13 mouse cellular contexts compared by ENCODE assay signal in genomic region chr19:40363447-40363846, GRCm38 (mm10).
DNase-seq lines count a peak whose midpoint lies in the region; TF ChIP-seq lines count a peak whose summit lies in the region.
"Had no signal": no experiment of that assay in that cellular context is flagged by ENCODE, and none has a peak within 500 bp of the region (broad histone marks: within the 10 kb centered on the region; RNA-seq: fewer than 3 reads in every experiment).

No protein-coding gene starts in this region.

- no peak for TF ChIP-seq POLR2A in liver, adult 2 months (IDR thresholded peaks at IDR 0.05; ENCODE audit: extremely low read depth, insufficient read depth, low read length)
- TF ChIP-seq POLR2A in CH12.LX (IDR thresholded peaks at IDR 0.05; ENCODE audit: low read depth, low read length), result no peak
- TF ChIP-seq POLR2A in bone marrow, adult 2 months (IDR thresholded peaks at IDR 0.05; ENCODE audit: borderline replicate concordance, control insufficient read depth, low read depth, low read length), result no peak

- in situ Hi-C loops in CH12.LX (cut with MboI; ENCODE audit: low pct_ligation_motif_present, low pct_unique_long_range_greater_than_20kb, low sequenced_read_pairs), result no loop called here

- TF ChIP-seq EP300 in CH12.LX (IDR thresholded peaks at IDR 0.05; ENCODE audit: low read length), result no peak

- H3K4me3 ChIP-seq in gastrocnemius, adult 2 months, result no peak overlapping the region
- no peak overlapping the region for H3K4me3 ChIP-seq in liver, adult 2 months (ENCODE audit: insufficient read depth, low read depth, low read length)
- H3K4me3 ChIP-seq in CH12.LX (replicated peaks in 1 of 3; ENCODE audit: low read depth in 2 of 3, low read length in 2 of 3, poor library complexity in 1 of 3), result no peak overlapping the region
- H3K4me3 ChIP-seq in bone marrow, adult 2 months (replicated peaks; ENCODE audit: control insufficient read depth, low read depth, low read length), result no peak overlapping the region
- H3K4me3 ChIP-seq: forebrain, embryonic 15.5 days; hindbrain, embryonic 15.5 days had no signal

- WGBS in liver, adult 2 months, result 97% methylated on average over 5 of the region's 5 CpGs
- 95% methylated on average over 5 of the region's 5 CpGs for WGBS in bone marrow, adult 2 months

- intact Hi-C loops in gastrocnemius, adult 2 months (cut with DNase I), result no loop called here

- peaks cover 15% of the 10 kb centered on the region for H3K4me1 ChIP-seq in liver, adult 2 months (ENCODE audit: control insufficient read depth, insufficient read depth, low read length)
- H3K4me1 ChIP-seq in CH12.LX (ENCODE audit: control insufficient read depth in 1 of 2, insufficient read depth in 2 of 2), result peaks cover 4 to 31% of the 10 kb centered on the region in 2 experiments; a peak in 2 of 4 replicates
- H3K4me1 ChIP-seq in bone marrow, adult 2 months (ENCODE audit: control insufficient read depth, insufficient read depth, low read length), result peaks cover 2% of the 10 kb centered on the region; the same call in 1 of the 2 replicates

- no peak overlapping the region for H3K4me2 ChIP-seq in CH12.LX (ENCODE audit: insufficient read depth, low read depth, poor library complexity, severe bottlenecking)
- H3K4me2 ChIP-seq: forebrain, embryonic 15.5 days; hindbrain, embryonic 15.5 days had no signal

- TF ChIP-seq CTCF in gastrocnemius, adult 2 months (IDR thresholded peaks at IDR 0.05), result peak; percentile 49
- peak; percentile 65 for TF ChIP-seq CTCF in liver, adult 2 months (IDR thresholded peaks at IDR 0.05; ENCODE audit: low read depth, low read length)
- TF ChIP-seq CTCF in CH12.LX (conservative IDR thresholded peaks at IDR 0.05 in 1 of 2, IDR thresholded peaks at IDR 0.05 in 1 of 2; ENCODE audit: low read depth in 2 of 2, low read length in 2 of 2), result peak in 1 of 2 experiments; percentile 38; a peak in 2 of 4 replicates
- peak; percentile 44 for TF ChIP-seq CTCF in bone marrow, adult 2 months (IDR thresholded peaks at IDR 0.05; ENCODE audit: control insufficient read depth, insufficient read depth, low read length)

- no peaks in the 10 kb centered on the region; the same call in 1 of the 2 replicates for H3K79me2 ChIP-seq in liver, adult 2 months (ENCODE audit: control insufficient read depth, insufficient read depth, low read length)
- no peaks in the 10 kb centered on the region for H3K79me2 ChIP-seq in CH12.LX (replicated peaks; ENCODE audit: control insufficient read depth, extremely low read depth, insufficient read depth, poor library complexity, severe bottlenecking)

- DNase-seq in gastrocnemius, adult 2 months, result no peak
- no peak for DNase-seq in gastrocnemius, postnatal 25 days
- DNase-seq in liver, adult 2 months (ENCODE audit: extremely low read depth, low read depth, low spot score), result no peak
- DNase-seq in liver (no peak), CH12.LX (ENCODE audit: extremely low read depth) (no peak)
- no peak for DNase-seq in urinary bladder, postnatal 4 days (ENCODE audit: low spot score in 2 of 2)
- no peak for DNase-seq in embryo, embryonic 9.5 days (ENCODE audit: extremely low spot score)
- DNase-seq: cerebellum, adult 11-12 months; gastrocnemius, postnatal 36 days had no signal

- H3K9me3 ChIP-seq in CH12.LX (replicated peaks; ENCODE audit: low read length), result peaks cover 4% of the 10 kb centered on the region
- H3K9me3 ChIP-seq: forebrain, embryonic 15.5 days; hindbrain, embryonic 15.5 days had no signal

- H3K36me3 ChIP-seq in liver, adult 2 months (ENCODE audit: control insufficient read depth, insufficient read depth, low read length), result peaks cover 14% of the 10 kb centered on the region
- H3K36me3 ChIP-seq in CH12.LX (replicated peaks in 1 of 2; ENCODE audit: control insufficient read depth in 1 of 2, insufficient read depth in 1 of 2, low read length in 1 of 2), result peaks cover 2 to 32% of the 10 kb centered on the region in 2 experiments

- H3K9ac ChIP-seq in liver, adult 2 months (ENCODE audit: low read depth, low read length), result no peak overlapping the region
- no peak overlapping the region for H3K9ac ChIP-seq in CH12.LX (ENCODE audit: insufficient read depth, low read depth)
- H3K9ac ChIP-seq: forebrain, embryonic 15.5 days; hindbrain, embryonic 15.5 days had no signal

- no peak overlapping the region for H3K27ac ChIP-seq in gastrocnemius, adult 2 months
- H3K27ac ChIP-seq in liver, adult 2 months (replicated peaks; ENCODE audit: insufficient read depth, low read depth, low read length), result no peak overlapping the region
- no peak overlapping the region for H3K27ac ChIP-seq in CH12.LX (ENCODE audit: insufficient read depth, low read depth)
- no peak overlapping the region for H3K27ac ChIP-seq in bone marrow, adult 2 months (ENCODE audit: control insufficient read depth, insufficient read depth, low read depth, low read length, poor library complexity)
- H3K27ac ChIP-seq: forebrain, embryonic 15.5 days; hindbrain, embryonic 15.5 days had no signal

- peak; percentile 3 for TF ChIP-seq RAD21 in CH12.LX (IDR thresholded peaks at IDR 0.05; ENCODE audit: low read depth, low read length)

- H3K27me3 ChIP-seq in liver, adult 2 months (ENCODE audit: control insufficient read depth, insufficient read depth, low read length), result no peaks in the 10 kb centered on the region
- no peaks in the 10 kb centered on the region for H3K27me3 ChIP-seq in CH12.LX (replicated peaks)
- H3K27me3 ChIP-seq: forebrain, embryonic 15.5 days; hindbrain, embryonic 15.5 days; megakaryocyte, embryonic 14.5 days had no signal

- dilution Hi-C loops in CH12.LX (cut with MboI; ENCODE audit: extremely low pct_ligation_motif_present, extremely low pct_unique_long_range_greater_than_20kb, low sequenced_read_pairs), result no loop called here

TF ChIP-seq in CH12.LX, 34 proteins besides CTCF, POLR2A, EP300 and RAD21:
- no peak for TF ChIP-seq UBTF (IDR thresholded peaks at IDR 0.05; ENCODE audit: low read depth, low read length)
- no peak for TF ChIP-seq MAX (IDR thresholded peaks at IDR 0.05; ENCODE audit: low read length)
- TF ChIP-seq SIN3A (IDR thresholded peaks at IDR 0.05; ENCODE audit: low read length), result no peak
- no peak for TF ChIP-seq POLR2AphosphoS2 (IDR thresholded peaks at IDR 0.05; ENCODE audit: low read depth, low read length)
- no peak for TF ChIP-seq CHD2 (IDR thresholded peaks at IDR 0.05; ENCODE audit: low read length)
- no peak for TF ChIP-seq PAX5 (IDR thresholded peaks at IDR 0.05; ENCODE audit: low read length)
- no peak for TF ChIP-seq E2F4 (IDR thresholded peaks at IDR 0.05; ENCODE audit: insufficient replicate concordance, low read depth, low read length)
- no peak for TF ChIP-seq MXI1 (IDR thresholded peaks at IDR 0.05; ENCODE audit: low read depth, low read length)
- no peak for TF ChIP-seq BHLHE40 (IDR thresholded peaks at IDR 0.05; ENCODE audit: low read depth, low read length)
- TF ChIP-seq GABPA (IDR thresholded peaks at IDR 0.05; ENCODE audit: insufficient replicate concordance, low read depth, low read length), result no peak
- TF ChIP-seq MEF2A (IDR thresholded peaks at IDR 0.05; ENCODE audit: borderline replicate concordance, low read depth, low read length), result no peak
- TF ChIP-seq ZMIZ1 (IDR thresholded peaks at IDR 0.05; ENCODE audit: low read depth, low read length), result no peak
- TF ChIP-seq MYC (IDR thresholded peaks at IDR 0.05; ENCODE audit: low read depth, low read length), result no peak
